Mouse (Mus musculus) midbrain, embryonic 10.5 days (tissue): ENCODE results near the gene Iqcb1. TPM values are rescaled to one million over a fixed set of nuclear protein-coding genes. Genes with fewer than 3 reads are reported as not detected.
"Not testable (repeated sequence)": the region's sequence is repeated elsewhere in the genome, so short reads cannot be mapped to it uniquely, and the experiment has no call there.

ENCODE experiments used
- DNase-seq: peaks from one replicate; pipeline ENCODE4 v3.0.0-alpha.2; 2017; ENCODE audit warnings: low spot score
- H3K27ac ChIP-seq: fragments of 300-500 bp; sonication (generic); replicated peaks from 2 replicates; pipeline ENCODE4 v1.5.1; 2016; ENCODE audit warnings: mild to moderate bottlenecking
- H3K27me3 ChIP-seq: fragments of 300-500 bp; sonication (generic); 2 replicates; pipeline ENCODE4 v1.6.1; 2016; ENCODE audit warnings: low read depth, mild to moderate bottlenecking; ENCODE audit not compliant: poor library complexity, severe bottlenecking
- H3K36me3 ChIP-seq: fragments of 300-500 bp; sonication (generic); 2 replicates; pipeline ENCODE4 v1.6.1; 2016; ENCODE audit warnings: mild to moderate bottlenecking, moderate library complexity
- H3K4me1 ChIP-seq: fragments of 300-500 bp; sonication (generic); 2 replicates; pipeline ENCODE4 v1.6.1; 2016
- H3K4me3 ChIP-seq: fragments of 300-500 bp; sonication (generic); 2 replicates; pipeline ENCODE4 v1.5.1; 2016; ENCODE audit warnings: mild to moderate bottlenecking, moderate library complexity
- H3K9me3 ChIP-seq: fragments of 300-500 bp; sonication (generic); replicated peaks from 2 replicates; pipeline ENCODE4 v1.6.1; 2016; ENCODE audit warnings: mild to moderate bottlenecking
- WGBS: fragments of 180-500 bp; shearing (Covaris S2); methylation state at CpG from one replicate; pipeline ENCODE4 v1.1.7; 2016; 5-methylcytosine and 5-hydroxymethylcytosine counted together
- polyA plus RNA-seq: library from polyadenylated mRNA; unstranded; fragments of >200 nt; fragmentation: Nextera tagmentation; extraction: Ambion mirVana; gene quantifications from 2 replicates; pipeline ENCODE4 v1.2.1, GENCODE M21; 2016

Iqcb1 gene
- polyA plus RNA-seq, 1 experiment from 2014 or later: 69.4 TPM

DNA sequence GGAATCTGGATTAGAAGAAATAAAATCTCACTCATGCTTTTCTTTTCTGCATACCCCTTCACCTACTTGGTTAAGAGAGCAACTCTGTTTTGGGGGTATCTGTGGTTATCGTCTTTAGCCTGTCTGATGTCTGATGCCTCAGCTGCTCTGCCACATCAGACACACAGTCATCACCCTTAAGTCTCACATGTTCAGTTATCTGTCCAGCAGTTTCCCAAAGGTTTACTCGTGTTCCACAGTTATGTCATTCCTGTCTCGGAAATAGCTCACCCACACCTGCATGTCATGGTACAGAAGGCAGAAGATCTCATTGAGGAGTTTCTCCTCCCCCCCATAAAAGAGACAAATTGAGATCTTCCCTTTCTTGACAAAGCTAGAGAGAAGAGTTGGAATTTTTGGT lies 7.4 kb upstream of the Iqcb1 start:
- H3K27me3 ChIP-seq: no peaks in the 10 kb centered on the region
- no peak overlapping the region for H3K4me3 ChIP-seq
- peaks cover 10% of the 10 kb centered on the region for H3K4me1 ChIP-seq
- H3K9me3 ChIP-seq: no peaks in the 10 kb centered on the region
- H3K27ac ChIP-seq: no peak overlapping the region
- DNase-seq: no peak
- 80% methylated on average over 3 of the region's 3 CpGs for WGBS
- no peaks in the 10 kb centered on the region for H3K36me3 ChIP-seq

DNA sequence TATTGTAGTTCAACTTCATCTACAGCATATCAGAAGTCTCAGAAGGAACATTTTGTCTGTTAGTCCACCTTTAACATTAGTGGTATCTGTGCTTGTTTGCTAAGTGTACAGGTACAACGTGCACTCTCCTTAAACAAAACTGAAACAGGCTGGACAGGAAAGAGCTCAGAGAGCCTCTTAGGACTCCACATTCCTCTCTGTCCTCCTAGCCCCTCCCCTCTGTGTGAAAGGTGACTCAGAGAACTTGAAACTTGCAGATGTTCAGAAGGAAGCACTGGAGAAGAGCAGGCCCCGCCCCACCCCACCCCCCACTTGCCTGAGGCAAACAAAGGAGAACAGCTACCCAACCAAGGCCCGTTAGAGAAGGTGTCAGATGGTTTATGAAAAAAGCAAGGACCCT lies 6.7 kb upstream of the Iqcb1 start:
- 10% methylated on average over 3 of the region's 3 CpGs for WGBS
- no peak for DNase-seq
- Histone ChIP-seq H3K27ac (no peak overlapping the region; the same call in 1 of the 2 replicates), H3K4me1 (peaks cover 10% of the 10 kb centered on the region), H3K9me3 (no peaks in the 10 kb centered on the region), H3K36me3 (no peaks in the 10 kb centered on the region), H3K27me3 (peaks cover 4% of the 10 kb centered on the region), H3K4me3 (no peak overlapping the region)

DNA sequence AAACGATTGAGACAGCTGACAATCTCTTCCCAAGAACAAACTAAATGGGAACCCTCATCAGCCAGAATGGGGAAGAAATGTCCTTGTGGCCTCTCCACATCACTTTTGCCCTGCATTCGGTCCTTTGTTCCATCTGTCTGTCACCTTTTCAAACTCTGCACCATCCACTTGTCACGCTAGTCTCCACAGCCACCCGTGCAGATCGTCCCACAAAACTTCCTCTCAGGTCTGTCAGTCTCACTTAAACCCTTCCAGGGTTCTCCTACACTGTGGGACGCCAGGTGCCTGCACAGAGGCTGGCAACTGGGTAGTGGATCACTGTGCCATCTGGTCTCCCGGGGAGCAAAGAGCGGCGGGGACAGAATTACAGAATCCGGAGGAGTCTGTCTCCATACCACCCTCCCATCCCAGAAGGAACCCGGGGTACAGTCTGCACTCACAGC lies 553 bp upstream of the Iqcb1 start:
- 2% methylated on average over 11 of the region's 11 CpGs for whole genome bisulfite sequencing
- Histone ChIP-seq H3K36me3 (peaks cover 21% of the 10 kb centered on the region), H3K27ac (0 out of 2 replicates have a peak overlapping the region, but pooled peaks have one; percentile 92), H3K4me3 (peak overlapping the region; percentile 90), H3K27me3 (peaks cover 18% of the 10 kb centered on the region), H3K9me3 (no peaks in the 10 kb centered on the region), H3K4me1 (peaks cover 19% of the 10 kb centered on the region)
- no peak for DNase-seq

DNA sequence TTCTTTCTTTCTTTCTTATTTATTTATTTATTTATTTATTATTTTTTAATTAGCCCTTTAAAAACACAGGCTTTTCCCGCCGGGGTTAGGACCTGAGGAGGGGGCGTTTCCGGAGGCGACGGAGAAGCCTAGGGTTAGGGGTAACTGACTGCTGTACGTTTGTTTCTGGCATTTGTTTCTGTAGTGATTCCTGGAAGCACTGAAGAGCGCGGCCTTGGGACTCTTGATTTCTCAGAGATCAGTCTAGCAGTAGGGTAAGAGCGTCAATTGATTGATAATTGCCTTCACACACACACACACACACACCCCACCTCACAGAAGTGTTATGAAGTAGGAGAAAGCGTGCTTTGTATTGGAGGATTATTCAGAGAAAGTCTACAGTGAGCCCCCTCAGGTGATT lies 635 bp downstream of the Iqcb1 start:
- peak overlapping the region; percentile 92 for H3K27ac ChIP-seq
- peak overlapping the region; percentile 90 for H3K4me3 ChIP-seq
- H3K27me3 ChIP-seq: peaks cover 18% of the 10 kb centered on the region
- no peak for DNase-seq
- H3K4me1 ChIP-seq: peaks cover 19% of the 10 kb centered on the region
- 10% methylated on average over 11 of the region's 11 CpGs for WGBS
- H3K36me3 ChIP-seq: peaks cover 27% of the 10 kb centered on the region
- no peaks in the 10 kb centered on the region for H3K9me3 ChIP-seq

DNA sequence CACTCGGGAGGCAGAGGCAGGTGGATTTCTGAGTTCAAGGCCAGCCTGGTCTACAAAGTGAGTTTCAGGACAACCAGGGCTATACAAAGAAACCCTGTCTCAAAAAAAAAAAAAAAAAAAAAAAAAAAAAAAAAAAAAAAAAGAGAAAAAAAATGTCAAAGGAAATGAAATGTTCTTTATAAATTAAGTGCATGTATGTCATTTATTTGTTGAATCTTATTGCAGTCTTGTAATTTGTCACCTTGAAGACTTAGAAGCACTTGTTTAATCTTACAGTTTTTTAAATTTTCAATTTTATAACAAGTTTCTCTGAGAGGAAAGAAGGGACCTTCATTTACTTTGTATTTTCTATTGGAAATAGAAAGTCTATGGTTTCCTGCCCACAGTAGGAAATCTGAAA lies 18.7 kb downstream of the Iqcb1 start:
- not testable (repeated sequence) for H3K4me1 ChIP-seq, H3K27me3 ChIP-seq, H3K4me3 ChIP-seq, H3K27ac ChIP-seq, H3K9me3 ChIP-seq, DNase-seq
- WGBS: 91% methylated on average over 1 of the region's 1 CpGs
- peaks cover 79% of the 10 kb centered on the region for H3K36me3 ChIP-seq

DNA sequence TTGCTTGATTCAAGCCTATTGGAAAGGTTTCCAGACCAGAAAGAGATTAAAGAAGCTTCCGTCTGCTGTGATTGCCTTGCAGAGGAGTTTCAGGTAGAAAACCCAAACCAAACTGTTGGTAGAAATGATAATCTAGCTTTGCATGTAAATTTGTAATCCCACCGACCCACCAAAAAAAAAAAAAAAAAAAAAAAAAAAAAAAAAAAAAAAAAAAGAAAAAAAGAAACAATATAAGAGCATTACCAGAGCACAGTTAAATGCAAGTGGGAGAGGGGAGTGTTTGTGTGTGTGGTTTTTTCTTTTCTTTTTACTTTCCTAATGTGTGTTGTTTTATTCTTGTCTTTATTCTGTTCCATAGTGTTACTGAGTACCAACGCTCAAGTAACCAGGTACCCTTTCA lies 23.0 kb downstream of the Iqcb1 start:
- no peak for DNase-seq
- peaks cover 81% of the 10 kb centered on the region for H3K36me3 ChIP-seq
- H3K9me3 ChIP-seq: no peaks in the 10 kb centered on the region
- H3K4me3 ChIP-seq: no peak overlapping the region
- no peaks in the 10 kb centered on the region for H3K4me1 ChIP-seq
- H3K27me3 ChIP-seq: no peaks in the 10 kb centered on the region
- 89% methylated on average over 3 of the region's 3 CpGs for WGBS
- H3K27ac ChIP-seq: no peak overlapping the region

DNA sequence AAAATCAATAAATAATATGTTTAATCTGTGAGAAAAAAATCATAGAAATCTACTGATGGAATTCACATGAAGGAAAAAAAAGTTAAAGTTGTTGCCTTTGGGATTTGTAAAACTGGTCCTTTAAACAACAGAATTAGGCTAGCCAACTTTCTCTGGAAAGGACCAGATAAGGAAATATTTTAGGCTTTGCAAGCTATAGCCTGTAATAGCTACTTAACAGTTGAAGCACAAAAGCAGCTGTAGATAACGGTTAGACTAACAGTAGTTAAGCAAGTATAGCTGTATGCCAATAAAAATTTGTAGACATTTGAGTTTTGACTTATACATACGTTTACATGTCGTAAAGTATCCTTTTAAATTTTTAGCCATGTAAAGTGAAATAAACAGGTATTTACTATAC lies 35.4 kb downstream of the Iqcb1 start:
- no peaks in the 10 kb centered on the region for H3K9me3 ChIP-seq
- H3K4me3 ChIP-seq: no peak overlapping the region
- WGBS: 91% methylated on average over 3 of the region's 3 CpGs
- H3K27me3 ChIP-seq: no peaks in the 10 kb centered on the region
- H3K4me1 ChIP-seq: no peaks in the 10 kb centered on the region
- no peak for DNase-seq
- no peak overlapping the region for H3K27ac ChIP-seq
- H3K36me3 ChIP-seq: peaks cover 66% of the 10 kb centered on the region

DNA sequence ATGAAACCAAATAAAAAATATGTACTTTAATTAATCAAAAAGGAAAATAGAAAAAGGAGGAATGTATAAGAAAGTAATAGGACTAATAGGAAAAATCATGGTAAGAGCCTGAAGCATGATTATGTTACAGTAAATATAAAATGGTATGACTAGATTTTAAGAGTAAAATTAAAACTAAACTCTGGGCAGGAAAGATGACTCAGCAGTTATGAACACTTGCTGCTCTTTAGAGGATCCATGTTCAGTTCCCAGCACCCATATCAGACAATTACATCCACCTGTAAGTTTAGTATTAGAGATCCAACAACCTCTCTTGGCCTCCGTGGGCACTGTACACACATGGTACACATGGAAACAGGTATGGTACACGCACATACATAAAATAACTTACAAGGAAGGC lies 41.3 kb downstream of the Iqcb1 start:
- Histone ChIP-seq H3K4me3 (no peak overlapping the region), H3K27me3 (no peaks in the 10 kb centered on the region), H3K36me3 (peaks cover 79% of the 10 kb centered on the region), H3K9me3 (no peaks in the 10 kb centered on the region), H3K4me1 (peaks cover 8% of the 10 kb centered on the region), H3K27ac (no peak overlapping the region)
- no peak for DNase-seq
- 92% methylated on average over 2 of the region's 2 CpGs for WGBS

DNA sequence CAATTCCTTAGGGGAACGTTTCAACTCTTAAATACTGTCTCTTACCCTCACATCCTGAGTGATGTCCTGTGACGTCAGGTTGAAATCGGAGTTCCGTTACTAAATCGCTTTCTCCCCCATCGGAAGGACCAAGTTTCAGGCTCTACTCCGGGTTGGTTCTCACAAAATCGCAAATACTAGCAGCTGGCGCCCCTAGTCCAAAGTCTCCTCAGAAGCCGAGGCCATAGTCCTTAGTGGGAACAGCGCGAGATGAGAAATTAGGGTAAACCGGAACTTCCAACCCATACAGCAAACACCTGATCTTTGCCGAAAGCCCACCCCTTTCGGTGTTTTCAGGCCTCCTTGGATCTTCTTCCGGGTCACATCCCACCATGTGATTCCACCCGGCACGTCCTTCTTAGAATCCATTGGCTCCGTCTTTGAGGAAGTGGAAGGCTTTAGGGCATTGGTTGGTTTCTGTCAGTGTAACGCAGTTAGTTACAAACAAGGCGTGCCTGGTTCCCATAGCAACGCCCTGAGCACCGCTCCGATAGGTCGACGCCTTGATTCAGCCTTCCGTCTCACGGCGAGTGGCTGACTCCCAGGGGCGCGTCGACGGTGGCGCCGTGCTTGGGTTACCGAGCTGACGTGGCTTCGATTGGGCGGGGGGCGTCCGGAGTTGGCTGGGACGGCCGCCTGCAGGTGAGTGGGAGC lies 46.5 kb downstream of the Iqcb1 start, which contains the start of the genes Eaf2 and Golgb1:
Gene Eaf2, minus strand, starts transcription at position 421 of the 693 bp plus-strand sequence.
Gene Golgb1, plus strand, starts transcription at position 558 of the 693 bp plus-strand sequence.
- Histone ChIP-seq H3K27me3 (no peaks in the 10 kb centered on the region), H3K9me3 (no peaks in the 10 kb centered on the region), H3K4me1 (peaks cover 18% of the 10 kb centered on the region), H3K4me3 (peak within 1 kb of the TSS; percentile 97), H3K27ac (peak within 1 kb of the TSS; percentile 90), H3K36me3 (peaks cover 32% of the 10 kb centered on the region)
- peak; percentile 93 for DNase-seq
- under 1% methylated on average over 43 of the region's 43 CpGs for WGBS

DNA sequence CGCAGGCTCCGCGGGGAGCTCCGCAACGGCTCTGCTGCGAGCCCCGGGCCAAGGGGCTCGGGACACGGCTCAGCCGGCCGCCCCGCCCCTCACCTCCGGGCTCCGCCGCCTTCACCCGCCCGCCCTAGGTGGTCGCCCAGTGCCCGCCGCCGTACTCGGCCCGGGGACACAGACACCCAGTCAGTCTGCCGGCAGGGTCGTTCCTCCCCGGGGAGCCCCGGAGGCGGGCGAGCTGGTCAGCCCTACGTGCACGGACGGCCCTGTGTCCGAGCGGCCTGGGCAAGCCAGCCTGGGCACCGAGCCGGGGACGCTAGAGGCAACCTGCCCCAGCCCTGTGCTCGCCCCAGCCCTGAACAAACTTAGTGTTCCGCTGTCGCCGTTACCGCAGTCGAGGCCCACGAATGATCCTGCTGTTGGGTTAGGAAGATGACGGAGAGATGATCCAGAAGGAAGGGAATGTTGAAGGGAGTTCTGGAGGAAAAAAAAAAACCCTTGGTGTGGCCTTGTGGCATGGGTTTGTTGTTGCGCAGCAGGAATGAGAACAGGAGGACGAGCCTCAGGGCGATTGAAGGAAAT lies 47.2 kb downstream of the Iqcb1 start:
- no peaks in the 10 kb centered on the region for H3K27me3 ChIP-seq
- WGBS: under 1% methylated on average over 48 of the region's 48 CpGs
- H3K36me3 ChIP-seq: peaks cover 26% of the 10 kb centered on the region
- H3K4me3 ChIP-seq: peak overlapping the region; percentile 97
- H3K27ac ChIP-seq: peak overlapping the region; percentile 90
- DNase-seq: no peak
- H3K9me3 ChIP-seq: no peaks in the 10 kb centered on the region
- H3K4me1 ChIP-seq: peaks cover 18% of the 10 kb centered on the region

DNA sequence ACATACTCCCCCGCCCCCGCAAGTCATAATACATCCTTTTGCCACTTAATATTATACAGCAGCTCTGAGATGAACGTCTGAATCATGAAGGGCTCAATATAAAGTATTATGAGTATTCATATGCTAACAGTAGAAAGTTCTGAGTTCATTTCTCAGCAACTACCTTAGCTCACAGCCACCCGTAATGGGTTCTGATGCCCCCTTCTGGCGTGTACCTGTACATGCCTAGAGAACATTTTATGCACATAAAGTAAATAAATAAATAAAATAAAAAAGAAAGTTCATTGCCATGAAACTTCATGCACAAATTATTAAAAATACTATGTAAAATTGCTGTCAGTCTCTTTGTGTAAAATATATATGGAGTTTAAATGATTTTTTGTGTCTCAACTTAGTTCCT lies 49.1 kb downstream of the Iqcb1 start:
- Histone ChIP-seq H3K36me3 (peaks cover 7% of the 10 kb centered on the region), H3K4me1 (peaks cover 18% of the 10 kb centered on the region), H3K27me3 (no peaks in the 10 kb centered on the region), H3K4me3 (no peak overlapping the region), H3K9me3 (no peaks in the 10 kb centered on the region), H3K27ac (no peak overlapping the region)
- DNase-seq: no peak
- 77% methylated on average over 5 of the region's 5 CpGs for WGBS

DNA sequence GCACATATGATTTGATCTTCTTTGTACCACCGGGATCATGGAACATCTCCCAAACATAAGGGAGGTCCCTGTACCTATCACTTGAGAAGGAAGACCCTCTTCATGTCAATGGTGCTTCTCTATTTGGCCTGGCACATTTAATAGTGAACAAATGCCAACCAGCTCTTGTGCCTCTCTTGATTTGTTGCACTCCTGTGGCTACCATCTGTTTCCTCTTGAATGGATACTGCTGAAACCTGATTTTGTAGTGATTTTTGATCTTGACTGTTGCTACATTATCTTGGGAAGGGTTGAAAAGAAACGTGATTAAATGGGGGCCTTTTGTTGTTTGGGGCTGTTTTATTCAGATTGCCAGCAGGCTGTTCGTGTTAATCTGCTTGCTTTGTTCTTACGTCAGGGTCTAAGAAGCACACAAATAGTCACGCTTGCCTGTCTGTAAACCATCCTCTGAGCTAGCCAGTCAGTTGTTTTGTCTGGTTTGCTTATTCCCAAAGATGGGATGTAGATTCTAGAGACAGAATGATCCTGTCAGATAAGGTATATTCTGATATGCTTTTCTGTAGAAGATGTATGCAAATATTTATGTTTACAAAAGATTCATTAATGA lies 54.7 kb downstream of the Iqcb1 start:
- H3K27ac ChIP-seq: peak overlapping the region; percentile 59; the same call in 1 of the 2 replicates
- DNase-seq: no peak
- 30% methylated on average over 5 of the region's 5 CpGs for WGBS

DNA sequence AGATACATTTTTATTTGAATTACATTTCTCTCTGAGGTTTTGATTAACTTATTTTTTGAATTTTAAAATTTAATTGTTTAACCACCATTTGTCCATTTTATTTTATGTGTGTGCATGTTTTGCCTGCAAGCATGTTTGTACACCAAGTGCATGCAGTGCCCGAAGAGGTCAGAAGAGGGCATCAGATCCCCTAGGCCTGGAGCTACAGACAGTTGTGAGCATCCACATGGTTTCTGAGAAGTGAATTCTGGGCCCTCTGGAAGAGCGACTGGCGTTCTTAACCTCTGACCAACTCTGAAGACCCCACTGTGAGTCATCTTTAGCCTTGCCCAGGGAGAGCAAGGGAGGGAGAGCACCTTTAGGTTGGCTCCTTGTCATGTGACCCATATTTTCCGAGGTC lies 56.7 kb downstream of the Iqcb1 start:
- no peak overlapping the region for H3K27ac ChIP-seq
- 78% methylated on average over 4 of the region's 4 CpGs for WGBS
- DNase-seq: peak; percentile 30

More for the DNA sequence above, 54.7 kb downstream of the Iqcb1 start:
- Histone ChIP-seq H3K4me3 (no peak overlapping the region), H3K36me3 (peaks cover 12% of the 10 kb centered on the region), H3K27me3 (no peaks in the 10 kb centered on the region), H3K4me1 (peaks cover 11% of the 10 kb centered on the region), H3K9me3 (no peaks in the 10 kb centered on the region)

More for the DNA sequence above, 56.7 kb downstream of the Iqcb1 start:
- no peaks in the 10 kb centered on the region for H3K27me3 ChIP-seq
- no peak overlapping the region for H3K4me3 ChIP-seq
- H3K9me3 ChIP-seq: no peaks in the 10 kb centered on the region
- H3K36me3 ChIP-seq: peaks cover 27% of the 10 kb centered on the region
- peaks cover 11% of the 10 kb centered on the region for H3K4me1 ChIP-seq
